Mouse (Mus musculus) heart, postnatal 10 days (tissue): ENCODE measurements around the gene Itga9. TPM values are rescaled to one million over a fixed set of nuclear protein-coding genes. Genes with fewer than 3 reads are reported as not detected.
"Not testable (repeated sequence)": the region's sequence is repeated elsewhere in the genome, so short reads cannot be mapped to it uniquely, and the experiment has no call there.

Experiments used
- DNase-seq, 2 experiments: peaks; one replicate each; pipeline ENCODE4 v3.0.0; 2021
- intact Hi-C: fragments of 180-260 bp; cut with DNase I; formaldehyde crosslinking; loops from one replicate; pipeline ENCODE4 v1.15.1; 2025
- total RNA-seq, 2 experiments: library from RNA; stranded (reverse); gene quantifications; 2 replicates each; pipeline ENCODE4 v1.2.3; 2021

Itga9 gene
- 100 to 1,000 TPM; 107 to 121 TPM for total RNA-seq

DNA sequence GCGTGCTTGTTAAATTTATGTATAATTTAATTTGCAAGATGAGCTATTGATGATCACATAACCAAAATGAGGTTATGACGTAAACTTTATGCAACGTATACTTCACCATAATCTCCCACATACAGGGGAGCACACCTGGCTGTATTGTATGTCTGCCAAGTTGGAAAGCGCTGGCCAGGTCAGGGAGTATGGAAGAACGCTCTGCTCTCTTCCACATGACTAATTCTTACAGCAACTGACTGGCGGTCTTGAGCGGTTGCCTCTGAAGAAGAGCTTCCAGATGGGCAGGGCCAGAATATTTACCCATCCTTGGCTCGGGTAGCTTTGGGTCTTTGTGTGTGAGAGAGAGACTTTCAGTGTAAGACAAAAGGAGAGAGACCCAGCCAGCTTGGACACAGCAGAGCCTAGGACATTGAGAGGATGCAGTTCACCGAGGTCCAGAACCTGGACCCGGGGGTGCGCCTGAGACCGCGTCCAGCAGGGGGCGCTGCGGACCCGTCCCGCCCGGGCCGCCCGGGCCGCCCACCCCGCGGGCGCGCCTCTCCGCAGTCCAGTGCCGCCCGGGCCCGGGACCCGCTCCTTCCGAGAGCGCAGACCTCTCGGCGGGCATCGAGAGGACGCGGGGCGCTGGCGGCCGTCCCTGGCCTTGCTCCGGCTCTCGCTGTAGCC lies at the start of gene Itga9:
Itga9 (plus strand) TSS at position 543 of the 669 bp plus-strand sequence.
- intact Hi-C loops, result loop anchor here (1.0 to 2.0 kb wide), 4 partner anchors 79 to 301 kb away; no protein-coding TSS in a partner anchor
- DNase-seq, result peak; percentile 91 to 93

DNA sequence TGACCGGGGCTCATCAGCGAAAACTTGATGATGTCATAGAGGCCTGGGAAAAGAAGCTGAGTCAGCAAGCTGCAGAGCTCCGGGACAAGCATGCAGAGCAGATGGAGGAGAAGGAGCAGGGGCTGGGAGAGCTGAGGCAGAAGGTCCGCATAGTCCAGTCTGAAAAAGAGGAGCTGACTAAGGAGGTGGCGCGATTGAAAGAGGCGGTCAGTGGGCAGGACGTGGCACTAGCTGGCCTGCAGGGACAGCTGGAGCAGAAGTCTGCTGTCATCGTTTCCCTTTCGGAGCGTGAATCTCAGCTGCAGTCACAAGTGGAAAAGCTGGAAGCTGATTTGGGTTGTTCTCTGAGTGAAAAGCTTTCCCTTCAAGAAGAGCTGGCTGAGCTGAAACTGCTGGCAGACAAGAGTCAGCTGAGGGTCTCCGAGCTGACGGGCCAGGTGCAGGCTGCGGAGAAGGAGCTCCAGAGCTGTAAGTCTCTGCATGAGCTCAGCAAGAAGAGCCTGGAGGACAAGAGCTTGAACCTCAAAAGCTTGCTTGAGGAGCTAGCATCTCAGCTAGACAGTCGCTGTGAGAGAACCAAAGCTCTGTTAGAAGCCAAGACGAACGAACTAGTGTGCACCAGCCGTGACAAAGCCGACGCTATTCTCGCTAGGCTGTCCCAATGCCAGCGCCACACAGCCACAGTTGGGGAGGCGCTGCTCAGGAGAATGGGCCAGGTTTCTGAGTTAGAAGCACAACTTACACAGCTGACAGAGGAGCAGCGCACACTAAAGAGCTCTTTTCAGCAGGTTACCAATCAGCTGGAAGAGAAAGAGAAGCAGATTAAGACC lies 49.3 kb upstream of the Itga9 start:
- intact Hi-C loops, result no loop called here
- DNase-seq, result peak; percentile 51 to 54

DNA sequence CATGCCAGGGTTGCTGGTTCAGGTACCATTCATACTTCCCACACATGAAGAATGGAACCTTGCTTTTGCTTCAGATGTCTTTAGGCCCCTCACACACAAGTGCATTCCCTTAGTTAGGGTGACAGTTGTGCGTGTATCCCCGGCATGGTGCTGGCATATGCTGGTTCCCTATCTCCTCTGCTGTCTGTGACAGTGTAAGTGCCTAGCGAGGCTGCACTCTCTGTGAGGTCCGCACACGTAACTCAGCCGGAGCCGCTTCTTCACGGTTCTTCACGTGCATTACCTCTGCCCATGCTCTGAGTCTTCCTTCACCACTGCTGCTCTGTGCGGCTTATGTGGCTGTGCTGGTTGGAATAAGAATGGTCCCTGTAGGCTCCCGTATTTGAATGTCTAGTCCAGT lies 43.1 kb upstream of the Itga9 start:
- intact Hi-C loops, result no loop called here
- no peak for DNase-seq

DNA sequence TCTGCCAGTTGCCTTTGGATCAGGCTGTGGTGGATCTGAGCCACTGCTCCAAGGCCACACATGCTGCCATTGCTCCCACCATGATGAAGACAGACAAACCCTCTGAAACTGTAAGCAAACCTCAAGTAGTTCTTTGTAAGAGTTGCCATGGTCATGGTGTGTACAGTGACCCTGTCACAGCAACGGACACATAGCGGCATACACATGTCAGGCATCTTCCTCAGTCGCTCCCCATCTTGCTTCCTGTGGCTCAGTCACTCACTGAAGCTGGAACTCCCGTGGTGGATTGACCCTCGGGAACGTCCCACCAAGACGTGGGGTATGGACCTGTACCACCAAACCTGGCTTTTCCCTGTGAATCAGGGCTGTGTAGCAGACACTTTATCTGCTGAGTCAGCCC lies 42.6 kb upstream of the Itga9 start:
- no peak for DNase-seq
- intact Hi-C loops, result no loop called here

DNA sequence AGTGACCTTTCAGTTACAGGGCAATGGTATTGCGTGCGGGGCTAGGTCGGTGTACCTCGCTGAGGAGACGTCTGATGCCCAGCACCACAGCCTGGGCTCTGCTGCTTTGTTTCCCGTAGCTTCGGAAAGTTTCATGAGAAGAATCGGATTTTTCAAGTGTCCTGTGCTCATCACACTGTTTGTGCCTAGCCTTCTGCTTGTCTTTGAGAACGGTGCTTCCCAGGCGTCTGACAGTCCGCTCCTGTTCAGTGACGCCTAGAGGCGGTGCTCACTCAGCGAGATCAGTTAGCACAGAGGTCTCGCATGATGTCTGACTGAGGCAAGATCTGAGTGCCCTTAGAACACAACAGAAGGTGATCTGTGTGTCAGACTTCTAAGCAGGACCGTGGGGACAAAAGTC lies 41.8 kb upstream of the Itga9 start:
- intact Hi-C loops, result no loop called here
- DNase-seq, result no peak

DNA sequence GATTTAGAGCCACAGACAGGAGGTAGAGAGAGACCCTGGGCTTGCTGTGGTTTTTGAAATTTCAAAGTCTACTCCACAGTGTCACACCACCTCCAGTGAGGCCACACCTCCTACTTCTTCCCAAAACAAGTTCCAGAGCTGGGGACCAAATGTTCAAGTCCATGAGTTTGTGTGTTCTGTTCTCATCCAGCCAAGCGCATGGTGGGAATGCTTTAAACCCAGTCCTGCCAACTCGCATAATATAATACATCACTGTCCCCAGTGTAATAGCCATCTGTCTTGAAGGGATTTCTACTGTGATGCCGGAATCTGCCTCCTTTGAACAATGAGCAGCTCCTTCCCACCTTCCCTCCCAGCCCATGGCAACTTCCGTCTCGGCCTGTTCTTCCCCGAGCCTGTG lies 37.2 kb upstream of the Itga9 start:
- intact Hi-C loops, result no loop called here
- no peak for DNase-seq

DNA sequence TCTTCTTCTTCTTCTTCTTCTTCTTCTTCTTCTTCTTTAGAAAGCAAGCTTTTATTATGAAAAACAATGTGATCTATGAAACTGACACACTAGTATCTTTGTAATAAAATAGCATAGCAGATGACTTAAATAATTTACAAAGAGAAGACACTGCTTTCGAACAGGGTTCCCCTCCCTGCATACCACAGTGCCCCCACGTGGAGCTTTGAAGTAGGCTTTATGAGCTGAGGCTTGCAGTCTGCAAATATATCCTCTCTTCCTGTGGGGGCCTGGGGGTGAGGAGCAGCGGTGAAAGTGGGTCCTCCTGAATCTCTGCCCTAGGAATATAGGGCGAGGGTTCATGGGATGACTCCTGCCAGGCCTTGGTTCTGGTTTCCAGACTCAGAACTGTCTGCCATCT lies 35.6 kb upstream of the Itga9 start:
- intact Hi-C loops, result no loop called here
- DNase-seq, result no peak

DNA sequence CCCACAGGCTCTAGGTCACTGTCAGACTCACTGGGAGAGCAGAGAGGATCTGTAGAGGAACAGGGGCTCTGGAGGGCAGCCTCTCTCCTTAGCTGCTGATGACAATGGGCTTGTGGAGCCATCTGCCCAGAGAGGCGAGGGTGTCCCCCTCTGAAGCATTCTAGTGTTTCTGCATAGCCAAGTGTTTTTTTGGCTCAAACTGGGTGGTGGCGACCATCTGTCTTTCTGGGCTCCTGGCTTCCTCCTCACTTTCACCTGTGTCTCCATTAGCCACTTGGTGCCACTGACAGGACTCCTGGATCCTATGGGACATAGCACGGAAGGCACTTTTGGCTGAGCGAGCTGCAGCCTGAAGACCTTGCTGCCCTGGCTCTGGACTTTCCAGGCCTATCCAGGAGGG lies 34.8 kb upstream of the Itga9 start:
- intact Hi-C loops, result no loop called here
- DNase-seq, result no peak

DNA sequence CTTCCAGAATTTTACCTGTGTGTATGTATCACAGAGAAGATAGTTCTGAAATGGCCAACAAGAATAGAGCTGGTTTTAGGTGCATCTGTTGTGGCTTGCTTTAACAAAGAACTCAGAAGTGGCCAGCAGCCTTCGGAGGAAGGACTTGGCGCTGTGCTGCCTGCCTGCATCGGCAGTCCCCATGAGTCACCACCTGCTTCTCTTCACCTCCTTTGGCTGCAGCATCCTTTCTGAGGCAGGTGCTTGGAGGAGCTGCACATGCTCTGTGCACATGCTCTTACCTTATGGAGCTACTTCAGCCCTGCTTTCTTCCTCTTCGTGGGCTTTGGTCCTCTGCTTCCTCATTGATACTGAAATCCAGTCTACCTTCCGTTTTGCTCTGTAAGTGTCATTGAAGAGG lies 31.6 kb upstream of the Itga9 start:
- intact Hi-C loops, result no loop called here
- DNase-seq, result no peak

DNA sequence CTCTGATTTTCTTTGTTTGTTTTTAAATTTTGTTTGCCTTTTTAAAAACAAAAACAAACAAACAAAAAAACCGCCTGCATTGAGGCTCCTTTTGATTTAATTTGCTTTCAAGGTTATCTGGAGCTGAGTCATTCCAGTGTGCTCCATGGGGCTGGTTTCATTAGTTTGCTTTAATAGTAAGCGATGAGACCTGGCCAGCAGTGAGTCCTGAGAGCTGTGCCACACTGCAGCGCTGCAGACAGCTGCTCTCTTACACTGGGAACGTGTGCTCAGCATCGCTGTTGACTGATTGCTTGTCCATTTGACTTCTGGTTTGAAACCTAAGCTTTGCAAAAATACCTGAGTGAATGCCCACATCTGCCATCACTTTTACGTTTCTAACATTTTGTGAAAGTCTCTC lies 26.1 kb upstream of the Itga9 start:
- intact Hi-C loops, result loop anchor here (10.0 kb wide), 1 partner anchor 824 kb away; the partner anchor contains the start of gene Acvr2b
- DNase-seq, result no peak

DNA sequence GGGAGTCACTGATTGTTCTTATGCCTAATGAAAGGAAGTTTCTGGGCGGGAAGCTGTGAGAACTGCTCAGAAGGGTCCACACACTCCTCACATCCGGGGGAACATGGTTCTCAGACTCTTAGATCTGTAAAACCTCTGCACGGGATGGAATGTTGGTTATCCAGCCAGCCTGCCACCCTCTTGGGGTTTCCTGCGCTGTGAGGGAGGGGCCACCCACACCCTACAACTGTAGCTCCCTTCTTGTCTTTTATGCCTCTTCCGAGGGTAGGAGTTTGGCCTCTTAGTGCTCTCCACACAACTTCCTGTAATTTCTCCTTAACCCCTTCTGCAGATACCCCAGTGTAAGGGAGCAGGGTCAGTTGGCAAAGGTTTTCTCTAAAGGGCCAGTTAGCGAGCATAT lies 23.7 kb upstream of the Itga9 start:
- no peak for DNase-seq
- intact Hi-C loops, result loop anchor here (10.0 kb wide), 1 partner anchor 822 kb away; the partner anchor contains the start of gene Acvr2b

DNA sequence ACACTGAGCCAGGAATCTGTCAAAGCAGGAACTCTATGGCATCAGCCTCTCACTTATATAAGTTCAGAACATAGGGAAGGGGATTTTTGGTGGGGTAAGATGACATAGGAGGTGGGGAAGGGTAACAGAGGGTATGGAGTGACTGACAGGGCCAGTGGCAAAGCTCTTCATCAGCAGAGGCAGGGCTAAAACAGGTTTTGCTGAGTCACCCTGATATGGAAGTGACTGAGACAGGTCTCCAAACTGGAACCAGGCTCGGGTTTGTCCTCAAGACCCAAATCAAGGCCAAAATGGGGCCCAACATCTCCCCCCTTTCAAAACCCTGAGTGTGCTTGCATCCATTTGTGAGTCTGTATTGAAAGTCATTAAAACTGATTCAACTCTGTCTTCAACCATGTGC lies 21.7 kb upstream of the Itga9 start:
- no peak for DNase-seq
- intact Hi-C loops, result loop anchor here (5.0 to 10.0 kb wide), 2 partner anchors 482 to 820 kb away; partner anchors contain the start of gene Acvr2b

DNA sequence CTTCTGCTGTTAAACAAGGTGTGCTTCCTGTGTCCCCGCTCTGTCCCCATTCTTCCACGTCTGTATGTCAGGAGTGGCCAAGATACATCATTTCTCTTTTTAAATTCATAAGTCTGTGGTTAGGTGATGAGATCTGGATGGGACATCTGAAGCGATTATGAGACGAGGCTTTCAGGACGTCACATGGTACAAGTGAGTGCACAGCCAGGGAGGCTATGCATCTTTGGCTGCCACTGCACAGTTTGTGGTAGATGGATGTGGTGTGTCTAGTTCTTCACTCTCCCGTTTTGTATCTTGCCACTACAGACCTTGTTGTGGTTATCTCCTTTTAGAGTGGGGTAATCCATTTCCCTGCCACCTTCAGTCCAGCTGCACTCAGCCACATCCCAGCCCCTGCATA lies 20.5 kb upstream of the Itga9 start:
- intact Hi-C loops, result loop anchor here (5.0 to 10.0 kb wide), 2 partner anchors 481 to 819 kb away; partner anchors contain the start of gene Acvr2b
- no peak for DNase-seq

DNA sequence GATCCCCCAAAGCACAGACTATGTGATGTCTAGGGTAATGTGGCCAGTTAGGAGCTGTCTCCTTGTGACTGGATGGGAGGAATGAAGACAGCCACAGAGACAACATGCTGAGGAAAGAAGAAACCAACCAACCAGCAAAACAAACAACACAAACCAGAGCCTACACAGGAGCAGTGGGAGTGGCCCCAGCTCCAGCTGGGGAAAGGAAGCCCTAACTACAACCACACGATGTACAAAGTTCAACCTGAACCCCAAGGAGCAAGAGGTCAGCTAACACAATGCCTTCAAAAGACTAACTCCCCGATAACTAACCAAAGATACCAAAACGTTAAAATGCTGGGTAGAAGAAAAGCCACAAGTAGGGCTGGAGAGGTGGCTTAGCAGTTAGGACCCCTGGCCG lies 19.4 kb upstream of the Itga9 start:
- intact Hi-C loops, result loop anchor here (5.0 to 10.0 kb wide), 2 partner anchors 480 to 818 kb away; partner anchors contain the start of gene Acvr2b
- DNase-seq, result no peak

DNA sequence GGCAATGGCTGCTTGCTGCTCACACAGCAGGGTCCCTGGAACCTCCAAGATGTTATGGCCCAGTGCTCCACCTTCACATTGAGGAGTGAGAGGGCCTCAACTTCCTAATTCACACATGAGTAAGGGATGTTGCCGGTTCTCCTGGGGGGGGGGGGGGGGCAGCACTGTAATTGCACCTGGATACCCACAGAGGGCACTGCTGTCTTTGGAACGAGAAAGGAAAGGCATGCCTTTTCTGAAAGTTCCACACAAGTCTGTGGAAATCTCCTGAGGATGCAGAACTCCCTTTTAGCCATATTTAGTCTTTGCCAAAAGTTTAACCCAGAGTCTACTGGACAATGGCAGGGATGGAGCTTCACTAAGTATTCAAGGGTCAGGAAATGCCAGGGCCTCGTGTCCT lies 17.2 kb upstream of the Itga9 start:
- intact Hi-C loops, result loop anchor here (1.0 to 10.0 kb wide), 3 partner anchors 319 to 816 kb away; partner anchors contain the start of gene Acvr2b
- DNase-seq, result peak in 1 of 2 experiments; percentile 48

DNA sequence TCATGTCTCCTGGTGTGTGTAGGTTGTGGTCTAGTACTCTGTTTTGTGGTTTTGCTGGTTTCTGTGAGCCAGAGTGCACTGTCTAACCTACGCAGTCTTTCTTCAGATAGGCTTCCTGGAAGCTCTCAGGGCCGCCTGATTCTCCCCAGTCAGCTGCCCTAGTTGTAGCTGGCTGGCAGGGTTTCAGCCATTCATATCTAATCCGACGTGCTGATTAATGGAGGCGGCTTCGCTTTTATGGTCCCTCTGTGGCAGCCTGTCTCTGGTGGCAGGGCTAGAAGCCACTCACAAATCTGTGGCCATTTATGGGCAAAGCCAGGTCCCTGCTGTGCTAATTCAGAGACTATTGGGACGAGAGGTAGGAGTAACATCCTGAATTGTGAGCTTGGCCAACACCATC lies 16.3 kb upstream of the Itga9 start:
- DNase-seq, result peak; percentile 58 to 70
- intact Hi-C loops, result no loop called here

DNA sequence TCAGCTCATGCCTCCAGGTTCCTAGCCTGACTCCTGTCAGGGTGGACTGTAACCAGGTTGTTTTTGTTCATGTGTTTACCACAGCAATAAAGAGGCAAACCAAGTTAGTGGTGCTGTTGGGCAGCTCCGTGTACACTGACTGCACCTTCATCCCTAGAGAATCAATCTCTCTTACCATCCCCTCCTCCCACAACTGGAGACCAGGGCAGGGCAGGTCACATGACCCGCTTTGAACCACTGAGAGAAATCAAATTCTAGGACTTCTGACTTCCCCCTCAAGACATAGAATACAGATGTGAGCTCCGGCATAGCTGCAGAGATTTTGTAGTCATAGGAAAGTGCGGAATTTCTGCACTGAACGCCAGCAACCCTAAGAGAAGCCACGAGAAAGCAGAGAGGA lies 14.9 kb upstream of the Itga9 start:
- DNase-seq, result no peak
- intact Hi-C loops, result no loop called here

DNA sequence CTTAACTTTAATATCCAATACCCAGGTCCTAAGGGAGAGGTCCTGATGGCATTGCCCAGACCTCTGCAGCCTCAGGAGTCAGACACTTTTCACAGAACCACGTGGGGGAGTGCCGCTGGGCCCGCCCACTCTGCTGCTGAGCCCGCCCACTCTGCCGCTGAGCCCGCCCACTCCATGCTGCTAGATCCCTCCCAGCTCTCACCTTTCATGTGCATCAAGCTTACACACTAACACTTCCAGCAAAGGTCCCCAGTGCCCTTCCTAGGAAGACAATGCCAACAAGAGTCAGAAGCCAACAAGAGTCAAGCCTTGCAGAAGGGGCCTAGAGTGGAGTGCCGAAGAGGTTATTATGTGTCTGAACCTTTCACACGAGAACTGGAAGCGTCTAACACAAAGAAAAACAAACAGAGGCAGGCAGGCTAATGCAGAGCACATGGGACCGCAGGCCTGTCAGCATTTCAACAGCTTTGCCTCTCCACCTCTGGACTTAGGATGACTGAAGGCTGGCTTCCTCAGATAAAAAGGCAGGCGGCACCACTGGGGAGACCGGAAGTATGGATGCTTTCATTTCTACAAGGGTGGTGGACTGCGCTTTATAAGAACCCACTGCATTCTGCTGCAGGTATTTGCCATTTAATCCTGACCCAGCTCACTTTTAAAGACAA lies 13.8 kb upstream of the Itga9 start:
- intact Hi-C loops, result no loop called here
- DNase-seq, result peak in 1 of 2 experiments; percentile 38

DNA sequence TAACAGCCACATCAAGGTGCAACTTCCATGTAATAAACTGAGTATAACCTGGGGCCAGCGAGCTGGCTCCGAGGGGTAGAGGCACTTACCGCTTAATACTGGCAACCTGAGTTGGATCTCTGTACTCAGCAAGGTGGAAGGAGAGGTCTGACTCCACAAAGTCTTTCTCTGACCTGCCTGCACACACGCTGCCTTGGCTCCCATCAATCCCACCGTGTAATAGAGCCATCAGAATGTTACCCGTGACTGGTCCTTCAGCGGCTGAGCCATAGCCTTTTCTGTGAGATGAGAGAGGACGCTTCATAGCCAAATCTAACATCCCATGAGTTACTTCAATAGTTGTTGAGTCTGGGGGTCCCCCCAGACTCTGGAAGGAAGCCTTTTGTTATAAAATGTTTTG lies 13.0 kb upstream of the Itga9 start:
- intact Hi-C loops, result no loop called here
- no peak for DNase-seq

DNA sequence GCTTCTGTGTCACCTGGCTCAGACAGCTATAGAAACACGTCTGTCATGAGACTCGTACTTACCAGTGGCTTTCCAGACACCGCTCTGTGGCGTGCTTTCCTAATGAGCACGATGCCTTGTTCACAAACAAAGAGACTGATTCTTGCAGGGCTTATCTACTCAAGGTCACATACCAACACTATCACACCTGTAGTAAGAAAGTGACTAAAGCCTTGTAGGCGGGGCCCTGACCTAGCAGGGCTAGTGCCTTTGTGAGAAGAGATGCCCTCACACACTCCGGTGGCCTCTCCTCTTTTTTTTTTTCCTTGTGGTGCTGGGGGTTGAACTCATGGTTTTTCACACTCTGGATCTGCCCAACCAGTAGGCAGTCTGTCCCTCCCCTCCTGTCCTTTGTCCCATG lies 9.7 kb upstream of the Itga9 start:
- DNase-seq, result no peak
- intact Hi-C loops, result no loop called here

DNA sequence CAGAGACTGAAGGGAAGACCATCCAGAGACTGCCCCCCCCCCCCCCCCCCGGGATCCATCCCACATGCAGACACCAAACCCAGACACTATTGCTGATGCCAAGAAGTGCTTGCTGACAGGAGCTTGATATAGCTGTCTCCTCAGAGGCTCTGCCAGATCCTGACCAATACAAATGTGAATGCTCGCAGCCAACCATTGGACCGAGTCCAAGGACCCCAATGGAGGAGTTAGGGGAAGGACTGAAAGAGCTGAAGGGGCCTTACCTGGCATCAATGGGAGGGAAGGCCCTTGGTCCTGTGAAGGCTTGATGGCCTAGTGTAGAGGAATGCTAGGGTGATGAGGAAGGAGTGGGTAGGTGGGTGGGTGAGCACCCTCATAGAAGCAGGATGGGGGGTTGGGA lies 6.1 kb upstream of the Itga9 start:
- intact Hi-C loops, DNase-seq: not testable (repeated sequence)
